Mouse (Mus musculus) C2C12 (cell line): Measurements from ENCODE around the gene Ebi3. TPM values are rescaled to one million over a fixed set of nuclear protein-coding genes. Genes with fewer than 3 reads are reported as not detected.

Source experiments
- H3K27me3 ChIP-seq: one replicate; pipeline ENCODE4 v1.6.1; 2011; ENCODE audit not compliant: control insufficient read depth, insufficient read depth, insufficient read length
- H3K36me3 ChIP-seq: one replicate; pipeline ENCODE4 v1.6.1; 2011; ENCODE audit not compliant: control insufficient read depth, insufficient read depth
- H3K4me3 ChIP-seq: one replicate; pipeline ENCODE4 v1.5.1; 2011; ENCODE audit warnings: mild to moderate bottlenecking, control low read depth; ENCODE audit not compliant: poor library complexity, insufficient read depth, severe bottlenecking
- H3K79me2 ChIP-seq: one replicate; pipeline ENCODE4 v1.6.1; 2011; ENCODE audit not compliant: control insufficient read depth, insufficient read depth
- H3K79me3 ChIP-seq: one replicate; pipeline ENCODE4 v1.6.1; 2011; ENCODE audit warnings: low read depth, control low read depth
- H3ac ChIP-seq: one replicate; pipeline ENCODE3; 2011; ENCODE audit warnings: low read depth; ENCODE audit not compliant: control insufficient read depth, insufficient read length
- CEBPB ChIP-seq: IDR thresholded peaks from one replicate; pipeline ENCODE4 v1.6.1; 2011; ENCODE audit warnings: low read depth, mild to moderate bottlenecking, control low read depth, moderate library complexity
- CTCF ChIP-seq: IDR thresholded peaks from one replicate; pipeline ENCODE4 v1.5.1; 2011; ENCODE audit not compliant: control insufficient read depth, insufficient read depth, insufficient read length
- FOSL1 ChIP-seq: IDR thresholded peaks from one replicate; pipeline ENCODE4 v1.8.0; 2011; ENCODE audit warnings: mild to moderate bottlenecking, low read length; ENCODE audit not compliant: poor library complexity, insufficient read depth, severe bottlenecking
- MAX ChIP-seq: IDR thresholded peaks from one replicate; pipeline ENCODE4 v1.6.1; 2011; ENCODE audit warnings: mild to moderate bottlenecking, control low read depth
- MYOD1 ChIP-seq: IDR thresholded peaks from one replicate; pipeline ENCODE4 v1.6.1; 2011; ENCODE audit warnings: low read depth; ENCODE audit not compliant: control insufficient read depth, insufficient read length
- MYOG ChIP-seq: IDR thresholded peaks from one replicate; pipeline ENCODE4 v1.6.1; 2011; ENCODE audit not compliant: control insufficient read depth, insufficient read length; ENCODE audit errors: extremely low read depth
- USF1 ChIP-seq: IDR thresholded peaks from one replicate; pipeline ENCODE4 v1.6.1; 2011; ENCODE audit warnings: low read depth, mild to moderate bottlenecking, control low read depth, moderate library complexity
- polyA plus RNA-seq: library from polyadenylated mRNA; unstranded; fragments of >200 nt; fragmentation: generic; extraction: Trizol; gene quantifications from one replicate; pipeline ENCODE4 v1.2.1, GENCODE M21; 2012; ENCODE audit warnings: missing spikeins

Ebi3 gene
- polyA plus RNA-seq, 1 experiment, result not detected

DNA sequence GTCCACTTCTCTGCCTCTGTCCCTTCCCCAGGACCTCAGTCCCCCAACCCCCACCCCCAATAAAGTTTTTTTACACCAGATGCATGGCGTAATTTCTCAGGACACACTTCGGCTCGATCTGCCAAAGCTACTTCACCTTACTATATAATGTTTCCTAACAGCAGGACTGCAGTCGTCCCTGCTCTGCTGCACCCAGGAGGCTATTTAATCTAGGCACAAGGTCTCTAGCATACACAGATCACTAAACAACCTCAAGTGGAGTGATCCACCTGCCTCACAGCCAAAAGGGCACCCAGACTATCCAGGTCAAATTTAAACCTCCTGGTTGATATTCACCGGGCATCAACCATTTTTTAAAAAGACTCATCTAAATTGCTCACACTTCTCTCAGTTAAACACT is 6.7 kb upstream of the Ebi3 start:
- H3K79me3 ChIP-seq, result no peaks in the 10 kb centered on the region
- no peak for TF ChIP-seq MAX
- TF ChIP-seq MYOD1, result no peak
- no peak for TF ChIP-seq FOSL1
- no peak for TF ChIP-seq USF1
- TF ChIP-seq CTCF, result no peak
- peaks cover 4% of the 10 kb centered on the region for H3K27me3 ChIP-seq
- H3K36me3 ChIP-seq, result no peaks in the 10 kb centered on the region
- peak overlapping the region; percentile 39 for H3K4me3 ChIP-seq
- no peaks in the 10 kb centered on the region for H3K79me2 ChIP-seq
- peak overlapping the region; percentile 64 for H3ac ChIP-seq

DNA sequence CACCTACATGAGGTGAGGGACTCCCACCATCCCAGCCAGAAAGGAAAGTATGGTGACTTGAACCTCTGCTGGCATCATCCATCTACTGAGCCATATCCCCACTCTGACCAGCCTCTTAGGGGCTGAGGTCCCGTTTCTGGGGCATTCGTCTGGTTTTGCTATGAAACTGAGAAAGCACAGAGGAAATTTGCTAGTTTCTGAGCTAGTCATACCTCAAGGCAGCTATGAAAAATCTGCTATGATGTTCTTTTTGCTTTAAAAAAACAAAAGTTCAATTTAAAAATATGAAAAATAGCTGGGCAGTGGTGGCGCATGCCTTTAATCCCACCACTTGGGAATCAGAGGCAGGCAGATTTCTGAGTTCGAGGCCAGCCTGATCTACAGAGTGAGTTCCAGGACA is 3.8 kb upstream of the Ebi3 start:
- TF ChIP-seq CEBPB (no peak), CTCF (no peak), MYOD1 (no peak), MYOG (no peak), USF1 (no peak), FOSL1 (no peak), MAX (no peak)
- no peaks in the 10 kb centered on the region for H3K36me3 ChIP-seq
- no peak overlapping the region for H3K4me3 ChIP-seq
- no peak overlapping the region for H3ac ChIP-seq
- peaks cover 21% of the 10 kb centered on the region for H3K27me3 ChIP-seq
- H3K79me3 ChIP-seq, result no peaks in the 10 kb centered on the region
- no peaks in the 10 kb centered on the region for H3K79me2 ChIP-seq

DNA sequence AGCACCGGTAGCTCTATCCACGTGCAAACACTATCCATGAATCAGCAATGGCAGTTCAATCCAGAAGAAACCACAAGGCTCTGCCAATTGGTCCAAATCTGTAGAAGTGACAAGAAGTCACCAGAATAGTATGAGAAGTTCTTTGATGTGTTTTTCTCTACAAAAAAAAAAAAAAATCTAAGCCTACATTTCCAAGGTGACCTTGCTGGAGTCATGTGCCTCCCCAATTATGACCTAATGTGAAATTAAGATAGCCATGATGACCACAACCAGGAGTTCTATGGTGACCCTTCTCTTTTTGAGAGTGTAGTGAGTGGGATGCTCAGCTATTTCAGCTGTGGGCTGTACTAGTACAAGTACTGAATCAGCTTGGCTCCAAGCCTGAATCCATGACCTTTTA is 3.0 kb upstream of the Ebi3 start, which contains the start of gene Zfp119b:
Zfp119b (minus strand) TSS at position 101 of the 400 bp plus-strand sequence.
- TF ChIP-seq CTCF (no peak), MYOD1 (no peak), CEBPB (no peak), MYOG (no peak), MAX (no peak), FOSL1 (no peak), USF1 (no peak)
- Histone ChIP-seq H3K27me3 (peaks cover 28% of the 10 kb centered on the region), H3K79me2 (no peaks in the 10 kb centered on the region), H3K4me3 (no peak within 1 kb of the TSS), H3K36me3 (no peaks in the 10 kb centered on the region), H3K79me3 (no peaks in the 10 kb centered on the region), H3ac (no peak within 1 kb of the TSS)

DNA sequence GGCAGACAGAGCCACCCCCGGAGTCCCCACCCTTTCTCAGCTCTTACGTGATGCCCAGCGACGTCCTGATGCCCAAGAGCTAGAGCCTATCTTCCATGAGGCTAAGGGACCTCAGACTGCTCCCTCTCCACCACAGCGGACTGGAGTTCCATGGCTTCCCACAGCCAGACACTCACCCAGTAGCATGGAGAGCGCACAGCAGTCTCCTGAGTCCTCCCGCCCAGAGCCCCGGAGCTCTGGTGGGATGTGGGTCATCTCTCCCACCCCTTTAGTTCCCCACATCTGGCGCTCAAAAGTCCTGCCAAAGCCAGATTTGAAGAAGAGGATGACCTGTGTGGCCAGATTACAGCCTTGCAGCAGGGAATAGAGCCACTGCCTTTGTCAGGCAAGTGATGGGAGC is 1.8 kb upstream of the Ebi3 start:
- Histone ChIP-seq H3ac (no peak overlapping the region), H3K27me3 (peaks cover 34% of the 10 kb centered on the region), H3K36me3 (no peaks in the 10 kb centered on the region), H3K79me3 (no peaks in the 10 kb centered on the region), H3K79me2 (no peaks in the 10 kb centered on the region), H3K4me3 (no peak overlapping the region)
- TF ChIP-seq CTCF (no peak), CEBPB (no peak), FOSL1 (no peak), MYOD1 (no peak), MAX (no peak), USF1 (no peak), MYOG (no peak)

DNA sequence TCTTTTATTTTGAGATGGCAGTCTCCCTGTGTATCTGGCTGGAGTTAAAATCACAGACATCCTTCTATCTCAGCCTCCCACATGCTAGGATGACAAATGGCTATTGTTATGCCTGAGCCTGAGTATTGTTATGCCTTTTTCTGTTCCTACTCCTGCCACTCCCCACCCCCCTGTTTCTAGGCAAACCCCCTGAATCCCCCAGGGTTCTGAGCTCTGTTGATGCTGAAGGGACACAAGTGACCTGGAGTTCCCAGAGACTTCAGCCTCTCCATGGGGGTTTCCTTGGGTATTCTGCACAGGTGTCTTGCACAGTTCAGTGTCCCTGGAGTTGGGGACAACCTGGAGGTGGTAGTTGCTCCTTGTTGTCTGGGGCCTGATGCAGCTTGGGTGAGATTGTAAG is 399 bp upstream of the Ebi3 start:
- H3K36me3 ChIP-seq, result no peaks in the 10 kb centered on the region
- no peak overlapping the region for H3ac ChIP-seq
- H3K79me2 ChIP-seq, result no peaks in the 10 kb centered on the region
- peaks cover 34% of the 10 kb centered on the region for H3K27me3 ChIP-seq
- H3K4me3 ChIP-seq, result no peak overlapping the region
- H3K79me3 ChIP-seq, result no peaks in the 10 kb centered on the region
- no peak for TF ChIP-seq MYOD1
- TF ChIP-seq USF1, result no peak
- TF ChIP-seq MAX, result no peak
- no peak for TF ChIP-seq FOSL1
- no peak for TF ChIP-seq CTCF
- TF ChIP-seq MYOG, result no peak
- no peak for TF ChIP-seq CEBPB

DNA sequence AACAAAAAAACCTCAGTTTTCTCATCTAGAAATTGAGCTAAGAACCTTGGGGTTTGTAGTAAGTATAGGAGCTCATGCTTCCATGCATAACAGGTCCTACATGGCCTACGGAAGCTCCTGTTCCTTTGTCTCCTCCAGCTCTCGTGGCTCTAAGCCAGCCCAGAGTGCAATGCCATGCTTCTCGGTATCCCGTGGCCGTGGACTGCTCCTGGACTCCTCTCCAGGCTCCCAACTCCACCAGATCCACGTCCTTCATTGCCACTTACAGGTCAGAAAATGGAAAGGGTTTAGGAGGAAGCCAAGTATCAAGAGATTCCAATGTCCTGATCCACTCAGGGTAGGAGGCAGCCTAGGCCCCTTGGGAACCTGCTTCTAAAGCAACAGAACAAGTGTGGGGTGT is 1.3 kb downstream of the Ebi3 start:
- H3K4me3 ChIP-seq, result no peak overlapping the region
- no peak overlapping the region for H3ac ChIP-seq
- TF ChIP-seq CTCF (no peak), MYOD1 (no peak), CEBPB (no peak), USF1 (no peak), MAX (no peak), MYOG (no peak), FOSL1 (no peak)
- H3K36me3 ChIP-seq, result no peaks in the 10 kb centered on the region
- peaks cover 34% of the 10 kb centered on the region for H3K27me3 ChIP-seq
- H3K79me2 ChIP-seq, result no peaks in the 10 kb centered on the region
- no peaks in the 10 kb centered on the region for H3K79me3 ChIP-seq
